In the genomic region with DNA sequence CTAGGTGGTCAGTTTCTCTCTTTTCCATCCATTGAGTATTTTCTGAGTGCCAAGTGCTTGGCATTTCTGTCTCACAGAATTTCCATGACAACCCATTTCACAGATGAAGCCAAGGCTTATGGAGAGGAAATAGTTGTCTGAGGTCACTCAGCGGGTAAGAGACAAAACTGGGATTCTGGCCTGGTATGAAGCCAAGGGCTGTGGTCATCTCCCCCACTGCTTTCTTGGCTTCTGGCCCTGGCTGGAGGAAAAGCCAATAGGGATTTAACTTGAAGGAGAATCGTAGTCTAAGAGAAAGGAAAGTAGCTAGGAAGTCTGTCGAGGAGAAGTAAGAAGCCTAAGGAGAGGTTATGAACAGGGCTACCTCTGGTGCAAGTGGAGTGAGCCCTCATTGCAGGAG, we compare ENCODE assay signal across 8 mouse cellular contexts.
DNase-seq lines count a peak whose midpoint lies in the region; ATAC-seq lines count a peak whose summit lies in the region.

No protein-coding gene starts in this region.

- H3K27ac ChIP-seq in midbrain, embryonic 14.5 days (replicated peaks; ENCODE audit: low read depth, low read length): 0 out of 2 replicates have a peak overlapping the region, but pooled peaks have one; percentile 5
- H3K27ac ChIP-seq in midbrain, embryonic 13.5 days: no peak overlapping the region
- peak overlapping the region; percentile 80 for H3K27ac ChIP-seq in heart, embryonic 16.5 days (ENCODE audit: low read length)
- peak overlapping the region; percentile 92 for H3K27ac ChIP-seq in lung, embryonic 16.5 days (ENCODE audit: low read length)

- 82% methylated on average over 3 of the region's 3 CpGs for WGBS in midbrain, embryonic 14.5 days
- 78% methylated on average over 3 of the region's 3 CpGs for WGBS in midbrain, embryonic 13.5 days
- WGBS in heart, embryonic 16.5 days: 55% methylated on average over 3 of the region's 3 CpGs
- WGBS in lung, embryonic 16.5 days: 34% methylated on average over 3 of the region's 3 CpGs

- no peak overlapping the region for H3K4me3 ChIP-seq in midbrain, embryonic 14.5 days (replicated peaks; ENCODE audit: low read depth, low read length)
- no peak overlapping the region for H3K4me3 ChIP-seq in midbrain, embryonic 13.5 days (replicated peaks)
- H3K4me3 ChIP-seq in heart, embryonic 16.5 days (ENCODE audit: low read length): peak overlapping the region; percentile 9; the same call in 1 of the 2 replicates
- peak overlapping the region; percentile 1; the same call in 1 of the 2 replicates for H3K4me3 ChIP-seq in lung, embryonic 16.5 days (ENCODE audit: low read length)

- 0 out of 2 replicates have a peak, but pooled peaks cover 3% of the 10 kb centered on the region for H3K4me1 ChIP-seq in midbrain, embryonic 14.5 days (ENCODE audit: control insufficient read depth, insufficient read depth, low read length)
- H3K4me1 ChIP-seq in midbrain, embryonic 13.5 days (replicated peaks): 0 out of 2 replicates have a peak, but pooled peaks cover 7% of the 10 kb centered on the region
- H3K4me1 ChIP-seq in heart, embryonic 16.5 days (ENCODE audit: control insufficient read depth, insufficient read depth, low read length): peaks cover 45% of the 10 kb centered on the region
- H3K4me1 ChIP-seq in lung, embryonic 16.5 days (replicated peaks; ENCODE audit: control insufficient read depth, insufficient read depth, low read length): peaks cover 29% of the 10 kb centered on the region

- H3K9ac ChIP-seq in midbrain, embryonic 14.5 days (replicated peaks; ENCODE audit: low read length): no peak overlapping the region
- H3K9ac ChIP-seq in midbrain, embryonic 13.5 days (replicated peaks): no peak overlapping the region
- H3K9ac ChIP-seq in heart, embryonic 16.5 days (ENCODE audit: low read length): 0 out of 2 replicates have a peak overlapping the region, but pooled peaks have one; percentile 21
- peak overlapping the region; percentile 48 for H3K9ac ChIP-seq in lung, embryonic 16.5 days (ENCODE audit: low read length)

- no peaks in the 10 kb centered on the region for H3K36me3 ChIP-seq in midbrain, embryonic 14.5 days (ENCODE audit: control insufficient read depth, insufficient read depth, low read length)
- H3K36me3 ChIP-seq in midbrain, embryonic 13.5 days: no peaks in the 10 kb centered on the region
- H3K36me3 ChIP-seq in heart, embryonic 16.5 days (ENCODE audit: control insufficient read depth, insufficient read depth): no peaks in the 10 kb centered on the region
- H3K36me3 ChIP-seq in lung, embryonic 16.5 days (ENCODE audit: control insufficient read depth, insufficient read depth, low read length): no peaks in the 10 kb centered on the region

- ATAC-seq in midbrain, embryonic 14.5 days (ENCODE audit: low FRiP score, low TSS enrichment): no peak
- ATAC-seq in midbrain, embryonic 13.5 days: no peak
- ATAC-seq in heart, embryonic 16.5 days (replicated peaks; ENCODE audit: extremely low read depth, insufficient read depth, low FRiP score): peak; percentile 40; the same call in 1 of the 2 replicates
- peak; percentile 73 for ATAC-seq in lung, embryonic 16.5 days (ENCODE audit: low read depth)
- ATAC-seq in monocyte, adult 5-6 weeks (replicated peaks; ENCODE audit: insufficient number of reproducible peaks, low FRiP score, low TSS enrichment, poor library complexity, severe bottlenecking): no peak

- no peaks in the 10 kb centered on the region for H3K27me3 ChIP-seq in midbrain, embryonic 14.5 days (ENCODE audit: control insufficient read depth, insufficient read depth, low read length)
- no peaks in the 10 kb centered on the region for H3K27me3 ChIP-seq in midbrain, embryonic 13.5 days
- no peaks in the 10 kb centered on the region for H3K27me3 ChIP-seq in heart, embryonic 16.5 days (ENCODE audit: control insufficient read depth, insufficient read depth, low read length)
- no peaks in the 10 kb centered on the region for H3K27me3 ChIP-seq in lung, embryonic 16.5 days (ENCODE audit: control insufficient read depth, insufficient read depth, low read depth, low read length)

- no peaks in the 10 kb centered on the region for H3K9me3 ChIP-seq in midbrain, embryonic 14.5 days (ENCODE audit: control insufficient read depth, low read length)
- no peaks in the 10 kb centered on the region for H3K9me3 ChIP-seq in midbrain, embryonic 13.5 days
- no peaks in the 10 kb centered on the region for H3K9me3 ChIP-seq in heart, embryonic 16.5 days (replicated peaks; ENCODE audit: control insufficient read depth, low read length)
- H3K9me3 ChIP-seq in lung, embryonic 16.5 days (ENCODE audit: control insufficient read depth, low read length): no peaks in the 10 kb centered on the region

- no peak for DNase-seq in midbrain, embryonic 14.5 days
- DNase-seq in cerebellum, postnatal 14 days: peak; percentile 88 to 94
- DNase-seq in spleen, postnatal 36 days (ENCODE audit: low spot score in 2 of 2): no peak
- DNase-seq in embryo, embryonic 11 days: no peak

- H3K4me2 ChIP-seq in midbrain, embryonic 14.5 days (ENCODE audit: low read length): no peak overlapping the region
- no peak overlapping the region for H3K4me2 ChIP-seq in midbrain, embryonic 13.5 days (replicated peaks)
- H3K4me2 ChIP-seq in heart, embryonic 16.5 days (ENCODE audit: low read depth, low read length): peak overlapping the region; percentile 56
- H3K4me2 ChIP-seq in lung, embryonic 16.5 days (ENCODE audit: low read depth, low read length): peak overlapping the region; percentile 26

Comparison
In these comparisons a context has a peak if more than half of its experiments do, and no peak if none do; other contexts are left out.
1. ATAC-seq: peak in heart, embryonic 16.5 days (single experiment) and lung, embryonic 16.5 days (single experiment); none in midbrain, embryonic 14.5 days (single experiment), midbrain, embryonic 13.5 days (single experiment) and monocyte, adult 5-6 weeks (single experiment).
2. DNase-seq: peak in cerebellum, postnatal 14 days (2 of 2); none in midbrain, embryonic 14.5 days (single experiment), spleen, postnatal 36 days (0 of 2) and embryo, embryonic 11 days (single experiment).
3. H3K4me2 ChIP-seq: peak in heart, embryonic 16.5 days (single experiment) and lung, embryonic 16.5 days (single experiment); none in midbrain, embryonic 14.5 days (single experiment) and midbrain, embryonic 13.5 days (single experiment).
4. H3K4me3 ChIP-seq: peak in heart, embryonic 16.5 days (single experiment) and lung, embryonic 16.5 days (single experiment); none in midbrain, embryonic 14.5 days (single experiment) and midbrain, embryonic 13.5 days (single experiment).
5. H3K9ac ChIP-seq: peak in heart, embryonic 16.5 days (single experiment) and lung, embryonic 16.5 days (single experiment); none in midbrain, embryonic 14.5 days (single experiment) and midbrain, embryonic 13.5 days (single experiment).